7 mouse cellular contexts compared by ENCODE assay signal in genomic region chr19:37174116-37174715, GRCm38 (mm10). TPM values are rescaled to one million over a fixed set of nuclear protein-coding genes. Genes with fewer than 3 reads are reported as not detected.
DNase-seq lines count a peak whose midpoint lies in the region; ATAC-seq lines count a peak whose summit lies in the region.

No protein-coding gene starts in this region.

- peak overlapping the region; percentile 77 for H3K9ac ChIP-seq in hindbrain, embryonic 16.5 days (ENCODE audit: low read depth, low read length)

- H3K4me2 ChIP-seq in hindbrain, embryonic 16.5 days (ENCODE audit: low read length): peak overlapping the region; percentile 96

- DNase-seq in cerebellum, adult 8-10 months: peak; percentile 73
- peak; percentile 16 to 51 for DNase-seq in frontal cortex, postnatal 10 days (ENCODE audit: low spot score in 2 of 2)
- DNase-seq in limb, embryonic 10.5 days (ENCODE audit: low spot score): peak; percentile 72
- peak; percentile 39 for DNase-seq in mesoderm, embryonic 11.5 days (ENCODE audit: low read depth, low spot score)
- DNase-seq in right cerebral cortex, postnatal 25 days: peak; percentile 69

- peaks cover 14% of the 10 kb centered on the region for H3K4me1 ChIP-seq in hindbrain, embryonic 16.5 days (ENCODE audit: control insufficient read depth, insufficient read depth, low read depth, low read length)
- H3K4me1 ChIP-seq in limb, embryonic 10.5 days: peaks cover 27% of the 10 kb centered on the region

- H3K27me3 ChIP-seq in hindbrain, embryonic 16.5 days (replicated peaks; ENCODE audit: control insufficient read depth, insufficient read depth, low read length): no peaks in the 10 kb centered on the region
- peaks cover 48% of the 10 kb centered on the region for H3K27me3 ChIP-seq in limb, embryonic 10.5 days (ENCODE audit: low read depth, poor library complexity, severe bottlenecking)

- peak; percentile 41 for ATAC-seq in activated CD4-positive, CD25-positive, alpha-beta regulatory T cell, adult 4 months
- ATAC-seq in hindbrain, embryonic 16.5 days: peak; percentile 49

- no peaks in the 10 kb centered on the region for H3K9me3 ChIP-seq in hindbrain, embryonic 16.5 days (ENCODE audit: control insufficient read depth, low read length)
- H3K9me3 ChIP-seq in limb, embryonic 10.5 days (replicated peaks): no peaks in the 10 kb centered on the region

- WGBS in hindbrain, embryonic 16.5 days: 0% methylated on average over 49 of the region's 70 CpGs
- WGBS in limb, embryonic 10.5 days: under 1% methylated on average over 70 of the region's 70 CpGs

- peak overlapping the region; percentile 62 for H3K4me3 ChIP-seq in hindbrain, embryonic 16.5 days (ENCODE audit: low read length)
- peak overlapping the region; percentile 74 for H3K4me3 ChIP-seq in limb, embryonic 10.5 days

- H3K27ac ChIP-seq in hindbrain, embryonic 16.5 days (ENCODE audit: low read depth, low read length): peak overlapping the region; percentile 86
- peak overlapping the region; percentile 62 for H3K27ac ChIP-seq in limb, embryonic 10.5 days

- H3K36me3 ChIP-seq in hindbrain, embryonic 16.5 days (ENCODE audit: control insufficient read depth, insufficient read depth, low read length): no peaks in the 10 kb centered on the region
- H3K36me3 ChIP-seq in limb, embryonic 10.5 days: no peaks in the 10 kb centered on the region

RNA-seq across cellular contexts. Expression of gene March5, which starts 33.1 kb away (rescaled TPM):
- polyA plus RNA-seq in activated CD4-positive, CD25-positive, alpha-beta regulatory T cell, adult 4 months (2017; shearing (Covaris generic)): 10 to 100 TPM; 12.4 to 12.7 TPM
- polyA plus RNA-seq in hindbrain, embryonic 16.5 days (2015; fragmentation: Nextera tagmentation; extraction: Ambion mirVana): 82.7 and 83.2 TPM in 2 replicates
- 128 and 130 TPM in 2 replicates for polyA plus RNA-seq in limb, embryonic 10.5 days (2016; fragmentation: Nextera tagmentation; extraction: Ambion mirVana)

RNA-seq across cellular contexts. Expression of gene Cpeb3, which starts 34.2 kb away (rescaled TPM):
- polyA plus RNA-seq in activated CD4-positive, CD25-positive, alpha-beta regulatory T cell, adult 4 months (2017; shearing (Covaris generic)): under 1 TPM in 1 of 2 experiments, not detected in 1; 0.09 TPM
- polyA plus RNA-seq in hindbrain, embryonic 16.5 days (2015; fragmentation: Nextera tagmentation; extraction: Ambion mirVana): 10.4 and 10.9 TPM in 2 replicates
- 0.65 and 0.78 TPM in 2 replicates for polyA plus RNA-seq in limb, embryonic 10.5 days (2016; fragmentation: Nextera tagmentation; extraction: Ambion mirVana)

Comparison
In these comparisons a context has a peak if more than half of its experiments do, and no peak if none do; other contexts are left out.
1. Peak in every context shown above with its lines: DNase-seq, ATAC-seq, H3K4me3 ChIP-seq and H3K27ac ChIP-seq.